Mouse (Mus musculus) adipocyte (in vitro differentiated cells): ENCODE data around the gene Pip4k2b.

Experiments used
- DNase-seq: peaks from one replicate; pipeline ENCODE4 v3.0.0-alpha.2; 2016; ENCODE audit warnings: low spot score

The Pip4k2b gene

DNA sequence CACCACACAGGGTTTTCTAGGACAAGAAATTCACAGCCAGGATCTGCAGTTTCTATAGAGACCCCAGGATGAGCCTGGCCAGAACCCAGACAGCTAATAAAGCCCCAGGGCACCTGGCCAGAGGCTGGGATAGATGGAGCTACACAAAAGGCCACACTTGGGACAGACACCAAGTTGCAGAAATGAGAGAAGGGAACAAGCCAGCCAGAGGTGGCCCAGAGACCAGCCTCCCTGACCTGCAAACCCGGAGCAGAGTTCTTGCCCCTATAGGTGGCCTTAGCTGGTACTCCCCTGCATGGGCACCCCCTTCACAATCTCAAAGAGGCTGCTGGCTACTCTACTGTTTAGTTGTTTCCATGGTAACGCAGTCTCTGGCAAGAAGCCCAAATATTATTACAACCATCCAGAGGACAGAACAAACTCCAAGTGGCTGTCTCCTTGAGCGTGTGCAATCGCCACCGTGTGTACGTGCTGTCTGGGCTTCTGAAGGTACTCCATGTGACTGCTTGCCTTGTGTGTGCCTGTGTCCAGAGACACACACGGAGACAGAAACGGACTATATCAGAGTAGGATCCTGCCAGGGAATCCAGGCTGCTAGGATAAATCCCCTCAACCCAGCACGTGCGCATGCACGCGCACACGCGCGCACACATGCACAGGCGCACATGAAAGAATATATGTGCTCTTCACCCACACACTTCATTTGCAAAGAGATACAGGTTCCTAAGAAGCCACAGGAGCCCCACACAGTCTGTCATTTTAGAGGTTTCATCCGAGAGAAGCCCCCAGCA is 49.4 kb downstream of the Pip4k2b start:
- peak; percentile 82 for DNase-seq

DNA sequence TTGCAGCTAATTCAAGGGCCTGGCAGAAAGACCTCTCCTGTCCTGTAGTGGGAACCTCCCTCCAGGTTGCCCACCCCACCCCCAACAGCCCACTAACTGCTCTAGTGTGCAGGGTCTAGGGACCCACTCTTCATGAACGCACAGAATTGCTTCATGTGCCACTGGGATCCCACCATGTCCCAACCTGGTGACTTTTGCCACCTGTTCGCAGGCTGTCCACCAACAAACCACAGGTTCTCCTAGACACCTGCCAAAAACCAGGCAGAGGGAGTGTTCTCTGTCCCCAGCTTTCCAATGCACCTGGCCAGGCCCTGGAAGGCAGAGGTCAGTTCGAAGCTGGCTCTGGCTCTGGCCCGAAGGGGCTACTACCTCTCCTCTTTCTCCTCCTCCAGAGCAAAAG is 50.1 kb downstream of the Pip4k2b start:
- DNase-seq: no peak

DNA sequence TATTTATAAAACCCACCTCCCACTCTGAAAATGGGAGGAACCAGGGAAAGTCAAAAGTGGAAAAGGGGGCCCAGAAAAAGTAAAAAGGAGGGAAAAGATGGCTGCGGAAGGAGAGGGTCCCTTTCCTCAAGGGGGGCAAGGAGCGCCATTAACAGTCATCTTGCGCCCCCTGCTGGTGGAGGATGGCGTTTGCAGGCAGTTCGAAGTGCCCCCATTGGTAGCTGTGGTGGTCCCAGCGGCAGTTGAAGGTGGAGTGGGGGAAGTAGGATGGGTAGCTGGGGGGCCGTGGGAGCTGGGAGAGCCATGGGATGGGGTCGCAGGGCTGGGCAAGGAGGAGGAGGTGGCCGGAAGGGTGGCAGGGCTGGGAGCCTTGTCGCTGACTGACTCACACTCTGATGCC is 54.6 kb downstream of the Pip4k2b start:
- DNase-seq: no peak

DNA sequence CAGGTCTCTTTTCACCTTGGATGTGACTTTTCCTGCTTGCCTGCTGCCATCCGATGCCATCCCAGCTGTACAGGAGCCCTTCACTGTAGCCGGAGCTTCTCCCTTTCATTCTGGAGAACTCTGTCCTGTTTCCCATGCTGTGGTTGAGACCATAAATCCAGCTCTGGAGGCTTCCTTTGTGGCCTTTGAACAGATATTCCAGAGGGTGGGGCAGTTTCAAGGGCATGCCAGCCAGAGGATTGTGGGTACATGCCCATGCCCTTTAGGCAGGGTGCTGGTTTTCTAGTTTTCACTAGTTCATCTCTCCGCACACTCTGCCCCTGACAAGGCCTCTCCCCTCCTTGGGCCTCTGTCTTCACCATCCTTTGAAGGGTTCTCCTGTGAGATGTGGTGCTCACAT is 57.4 kb downstream of the Pip4k2b start:
- DNase-seq: peak; percentile 34

DNA sequence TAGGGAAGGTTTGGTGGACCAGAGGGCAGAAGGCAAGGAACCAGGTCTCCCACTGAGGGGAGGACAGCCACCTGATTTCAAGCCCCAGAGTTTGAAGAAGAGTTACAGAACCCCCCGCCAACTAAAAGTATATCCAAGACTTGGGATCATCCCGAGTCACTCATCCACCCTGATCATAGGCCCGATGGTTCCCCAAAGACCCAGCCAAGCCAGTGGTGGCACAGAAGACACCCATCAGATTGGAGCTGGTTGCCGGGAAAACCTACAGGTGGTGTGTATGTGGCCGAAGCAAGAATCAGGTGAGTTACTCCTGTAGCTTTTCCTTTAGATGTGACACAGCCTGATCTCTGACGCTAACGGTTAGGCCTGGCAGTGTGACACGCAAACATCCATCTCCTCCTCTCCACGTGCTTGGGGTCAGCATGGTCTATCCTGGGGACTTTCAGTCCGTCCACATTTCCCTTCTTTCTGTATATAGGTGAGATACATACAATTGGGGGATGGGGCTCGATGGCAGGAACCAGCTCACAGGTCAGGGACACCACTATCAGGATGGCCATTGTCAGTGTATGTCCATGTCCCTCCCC is 58.1 kb downstream of the Pip4k2b start:
- no peak for DNase-seq

DNA sequence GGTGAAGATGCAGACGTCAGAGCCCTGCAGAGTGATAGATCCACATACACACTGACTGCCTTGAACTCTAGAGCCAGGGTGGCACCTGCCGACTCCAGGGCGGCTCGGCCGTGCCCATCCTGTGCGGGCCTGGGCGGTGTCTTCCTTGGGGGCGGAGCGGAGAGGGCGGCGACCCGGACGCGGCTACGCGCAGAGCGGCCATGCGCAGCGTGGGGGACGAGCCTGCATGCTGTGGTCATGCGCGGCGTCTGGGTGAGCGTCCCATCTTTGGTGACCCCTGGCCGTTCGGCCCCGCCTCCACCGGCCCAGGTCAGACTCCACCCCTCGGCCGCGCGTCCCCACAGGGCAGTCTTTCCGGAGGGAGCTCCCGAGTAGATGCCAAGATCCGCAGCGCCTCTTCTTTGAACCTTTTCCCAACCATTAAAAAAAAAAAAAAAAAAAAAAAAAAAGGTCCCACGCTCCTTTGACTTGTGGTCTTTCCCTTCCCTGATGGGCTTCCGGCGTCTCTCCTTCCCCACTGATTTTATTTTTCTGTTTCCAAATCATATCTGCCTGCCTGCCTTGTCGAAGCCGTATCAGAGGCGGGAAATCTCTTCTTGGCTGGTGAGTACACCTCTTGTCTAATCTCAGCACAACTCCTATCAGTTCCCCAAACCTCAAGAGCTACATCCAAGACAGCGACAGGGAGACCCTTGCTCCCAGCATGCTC is 58.7 kb downstream of the Pip4k2b start, which contains the start of gene Cisd3:
Gene Cisd3 (plus strand): TSS at position 214 of the 709 bp plus-strand sequence.
- peak; percentile 44 for DNase-seq

DNA sequence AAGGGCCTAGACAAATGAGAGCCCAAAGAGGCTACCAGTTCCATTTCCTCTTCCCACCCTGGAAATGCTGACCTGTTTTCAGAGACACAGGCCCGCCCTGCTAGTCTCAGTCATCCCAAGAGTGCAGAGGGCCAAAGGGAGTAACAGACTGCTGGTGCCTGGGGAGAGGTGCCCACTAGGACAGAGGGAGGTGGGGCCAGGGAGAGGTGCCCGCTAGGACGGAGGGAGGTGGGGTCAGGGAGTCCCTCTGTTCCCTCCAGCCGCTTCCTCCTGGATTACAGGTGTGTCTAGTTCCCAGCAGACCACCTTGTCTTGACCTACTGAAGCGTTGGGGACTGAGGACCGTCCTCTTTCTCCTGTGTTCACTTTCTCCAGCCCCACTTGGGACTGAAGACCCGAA is 59.7 kb downstream of the Pip4k2b start:
- no peak for DNase-seq

DNA sequence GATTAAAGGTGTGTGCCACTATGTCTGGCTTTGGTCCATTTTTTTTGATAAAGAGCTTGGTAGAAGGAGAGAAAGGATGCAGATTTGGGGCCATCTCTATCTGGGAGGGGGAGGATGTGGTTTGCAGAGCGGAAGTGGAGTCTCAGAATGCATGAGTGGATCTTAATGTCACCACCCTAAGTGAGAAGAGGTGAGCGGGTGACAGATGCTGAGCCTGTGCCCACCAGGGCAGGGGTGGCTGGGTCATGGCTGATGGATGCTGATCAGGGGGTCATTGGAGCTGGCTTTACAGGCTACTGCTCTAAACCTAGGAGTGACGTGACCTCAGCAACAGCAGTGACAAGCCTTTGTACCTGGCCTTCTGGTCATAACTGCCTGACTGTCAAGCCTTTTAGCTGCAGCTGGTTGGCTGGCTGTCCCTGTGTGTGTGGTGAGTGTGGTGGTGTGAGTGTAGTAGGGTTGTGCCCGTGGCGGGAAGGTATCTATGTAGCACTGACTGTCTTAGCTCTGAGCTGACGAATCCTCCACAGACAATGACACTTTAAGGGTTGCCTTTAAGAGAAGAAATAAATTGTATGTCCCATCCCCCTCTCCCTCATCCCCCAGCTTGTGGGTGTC is 60.3 kb downstream of the Pip4k2b start:
- no peak for DNase-seq

DNA sequence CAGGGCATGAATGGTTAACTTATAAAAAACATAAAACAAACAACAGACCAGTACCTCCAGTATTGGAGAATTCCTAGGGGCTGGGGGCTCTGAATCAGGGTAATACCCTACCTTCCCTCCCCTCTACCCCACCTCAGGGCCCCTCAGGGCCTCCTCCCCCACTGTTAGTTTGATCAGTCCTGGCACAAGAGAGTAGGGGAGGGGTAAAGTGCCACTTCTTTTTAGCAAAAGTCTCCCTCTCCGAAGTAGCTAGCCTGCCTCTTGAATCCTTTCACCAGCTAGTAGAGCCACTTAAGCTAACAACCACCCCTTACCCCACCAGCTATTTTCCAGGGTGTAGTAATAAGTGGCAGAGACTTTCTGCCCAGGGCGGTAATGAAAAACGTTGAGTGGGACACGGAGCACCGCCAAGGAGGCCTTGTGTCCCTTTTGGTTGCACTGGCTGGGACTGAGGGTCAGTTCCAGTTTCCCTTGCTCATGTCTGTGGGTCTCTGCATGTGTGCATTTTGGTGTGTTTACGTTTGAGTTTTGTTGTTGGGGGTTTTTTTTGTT is 61.9 kb downstream of the Pip4k2b start:
- no peak for DNase-seq

DNA sequence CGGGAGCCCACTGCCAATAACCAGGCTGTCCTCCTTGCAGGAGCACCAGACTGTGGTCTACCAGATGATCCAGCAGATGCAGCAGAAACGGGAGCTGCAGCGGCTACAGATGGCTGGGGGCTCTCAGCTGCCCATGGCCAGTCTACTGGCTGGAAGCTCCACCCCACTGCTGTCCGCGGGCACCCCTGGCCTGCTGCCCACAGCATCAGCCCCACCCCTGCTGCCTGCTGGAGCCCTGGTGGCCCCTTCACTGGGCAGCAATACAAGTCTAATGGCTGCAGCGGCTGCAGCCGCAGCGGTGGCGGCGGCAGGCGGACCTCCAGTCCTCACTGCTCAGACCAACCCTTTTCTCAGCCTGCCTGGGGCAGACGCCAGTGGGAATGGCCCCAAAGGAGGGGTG is 64.1 kb downstream of the Pip4k2b start:
- DNase-seq: no peak

DNA sequence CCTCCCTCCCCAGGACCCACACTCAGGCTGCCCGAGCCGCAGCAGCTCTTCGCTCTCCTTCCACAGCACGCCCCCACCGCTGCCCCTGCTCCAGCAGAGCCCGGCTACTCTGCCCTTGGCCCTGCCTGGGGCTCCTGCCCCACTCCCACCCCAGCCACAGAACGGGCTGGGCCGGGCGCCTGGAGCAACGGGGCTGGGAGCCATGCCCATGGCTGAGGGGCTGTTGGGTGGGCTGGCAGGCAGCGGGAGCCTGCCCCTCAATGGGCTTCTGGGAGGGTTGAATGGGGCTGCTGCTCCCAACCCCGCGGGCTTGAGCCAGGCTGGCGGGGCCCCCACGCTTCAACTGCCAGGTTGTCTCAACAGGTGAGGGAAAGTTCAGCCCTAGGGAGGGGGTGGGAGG is 66.2 kb downstream of the Pip4k2b start:
- no peak for DNase-seq

DNA sequence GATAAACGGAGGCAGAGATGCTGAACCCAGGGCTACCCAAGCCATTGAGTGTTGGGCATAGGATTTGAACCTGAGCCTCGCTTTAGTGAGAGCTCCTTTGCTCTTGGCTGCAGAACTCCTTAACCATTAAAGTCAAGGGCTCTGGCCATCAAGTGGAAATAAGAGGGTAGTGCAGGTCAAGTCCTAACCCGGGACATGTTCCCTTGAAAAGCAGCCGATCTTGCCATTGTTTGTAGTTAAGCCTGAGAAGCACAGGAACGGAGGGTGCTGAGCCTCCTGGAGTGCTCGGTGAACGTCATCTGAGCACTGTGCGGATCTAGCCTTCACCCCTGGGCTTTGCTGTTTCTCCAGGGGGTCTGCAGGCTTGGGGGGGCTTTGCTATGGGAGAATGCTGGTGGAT is 66.7 kb downstream of the Pip4k2b start:
- DNase-seq: no peak

DNA sequence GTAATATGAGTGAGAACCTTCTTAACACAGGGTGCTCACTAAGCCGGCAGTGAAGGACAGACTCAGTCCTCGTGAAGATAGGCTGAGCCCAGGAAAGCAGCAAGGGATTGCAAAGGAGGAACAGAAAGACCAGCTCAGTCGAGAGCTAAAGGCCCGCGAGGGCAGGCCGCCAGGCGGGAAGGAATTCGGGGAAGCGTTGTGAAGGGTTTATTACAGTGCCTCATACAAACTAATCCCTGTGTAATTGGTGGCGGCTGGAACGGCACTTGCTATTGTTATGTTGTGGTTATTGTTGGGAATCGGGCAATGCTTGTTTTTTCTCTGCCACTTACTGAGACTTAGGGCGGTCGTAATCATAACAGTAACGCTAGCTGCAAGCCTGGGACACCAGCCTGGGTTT is 67.1 kb downstream of the Pip4k2b start:
- DNase-seq: no peak

DNA sequence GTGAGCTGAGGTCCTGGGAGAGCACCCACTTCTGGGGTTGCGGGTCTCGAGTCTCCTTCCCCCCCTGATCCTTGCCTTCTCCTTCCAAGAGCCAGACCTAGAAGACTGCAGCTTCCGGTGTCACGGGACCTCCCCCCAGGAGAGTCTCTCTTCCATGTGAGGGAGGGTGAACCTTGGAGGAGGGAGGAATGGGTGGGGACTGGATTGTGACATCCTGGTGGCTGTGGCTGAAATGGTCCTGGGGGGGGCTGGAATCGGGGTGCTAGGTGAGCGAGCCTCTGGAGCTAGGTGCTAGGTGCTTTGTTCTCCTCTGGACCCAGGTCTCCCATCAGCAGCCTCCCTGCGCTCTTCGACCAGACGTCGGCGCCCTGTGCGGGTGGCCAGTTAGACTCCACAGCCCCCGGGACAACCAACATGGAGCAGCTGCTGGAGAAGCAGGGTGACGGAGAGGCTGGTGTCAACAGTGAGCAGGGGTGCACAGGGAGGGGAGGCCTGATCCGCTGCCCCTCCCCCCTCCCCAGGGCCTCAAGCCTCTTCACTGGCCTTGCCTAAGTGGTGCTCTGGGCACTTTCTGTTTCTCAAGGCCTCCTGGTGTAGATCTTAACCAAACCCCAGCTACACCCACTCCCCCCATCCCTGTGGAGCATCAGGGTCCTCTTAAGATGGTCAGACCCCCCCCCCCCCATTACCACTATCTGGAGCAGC is 68.3 kb downstream of the Pip4k2b start:
- DNase-seq: no peak

DNA sequence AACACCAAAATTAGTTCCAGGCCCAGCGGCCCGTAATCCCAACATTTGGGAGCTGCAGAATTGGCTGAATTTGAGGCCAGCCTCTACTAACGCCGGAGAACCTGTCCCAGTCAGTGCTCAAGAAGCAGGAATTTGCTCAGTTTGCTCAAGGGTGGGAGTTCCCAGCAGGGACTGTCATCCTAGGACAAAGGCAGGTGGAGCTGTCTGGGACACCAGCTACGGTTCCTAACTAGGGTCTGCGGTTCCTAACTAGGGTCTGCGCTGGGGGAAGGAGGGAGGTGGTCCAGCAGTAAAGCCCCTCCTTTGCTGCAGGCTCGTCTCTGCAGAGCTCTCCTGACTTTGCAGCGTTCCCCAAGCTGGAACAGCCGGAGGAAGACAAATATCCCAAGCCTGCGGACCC is 71.4 kb downstream of the Pip4k2b start:
- no peak for DNase-seq

DNA sequence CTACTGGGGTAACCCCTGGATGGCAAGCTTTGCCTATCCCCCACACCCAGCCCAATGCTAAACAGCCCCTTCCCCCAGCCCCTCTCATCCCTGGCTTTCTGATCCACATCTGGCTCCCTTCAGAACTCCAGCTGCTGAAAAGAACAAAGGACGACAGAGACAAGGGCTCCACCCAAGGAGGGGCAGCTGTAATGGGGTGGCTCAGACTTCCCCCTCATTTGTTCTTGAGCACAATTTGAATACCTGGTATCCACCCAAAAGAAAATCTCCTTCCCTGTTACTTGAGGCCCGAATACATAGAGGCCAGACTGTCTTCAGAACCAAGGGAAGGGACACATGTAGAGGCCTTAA is 73.4 kb downstream of the Pip4k2b start:
- no peak for DNase-seq

DNA sequence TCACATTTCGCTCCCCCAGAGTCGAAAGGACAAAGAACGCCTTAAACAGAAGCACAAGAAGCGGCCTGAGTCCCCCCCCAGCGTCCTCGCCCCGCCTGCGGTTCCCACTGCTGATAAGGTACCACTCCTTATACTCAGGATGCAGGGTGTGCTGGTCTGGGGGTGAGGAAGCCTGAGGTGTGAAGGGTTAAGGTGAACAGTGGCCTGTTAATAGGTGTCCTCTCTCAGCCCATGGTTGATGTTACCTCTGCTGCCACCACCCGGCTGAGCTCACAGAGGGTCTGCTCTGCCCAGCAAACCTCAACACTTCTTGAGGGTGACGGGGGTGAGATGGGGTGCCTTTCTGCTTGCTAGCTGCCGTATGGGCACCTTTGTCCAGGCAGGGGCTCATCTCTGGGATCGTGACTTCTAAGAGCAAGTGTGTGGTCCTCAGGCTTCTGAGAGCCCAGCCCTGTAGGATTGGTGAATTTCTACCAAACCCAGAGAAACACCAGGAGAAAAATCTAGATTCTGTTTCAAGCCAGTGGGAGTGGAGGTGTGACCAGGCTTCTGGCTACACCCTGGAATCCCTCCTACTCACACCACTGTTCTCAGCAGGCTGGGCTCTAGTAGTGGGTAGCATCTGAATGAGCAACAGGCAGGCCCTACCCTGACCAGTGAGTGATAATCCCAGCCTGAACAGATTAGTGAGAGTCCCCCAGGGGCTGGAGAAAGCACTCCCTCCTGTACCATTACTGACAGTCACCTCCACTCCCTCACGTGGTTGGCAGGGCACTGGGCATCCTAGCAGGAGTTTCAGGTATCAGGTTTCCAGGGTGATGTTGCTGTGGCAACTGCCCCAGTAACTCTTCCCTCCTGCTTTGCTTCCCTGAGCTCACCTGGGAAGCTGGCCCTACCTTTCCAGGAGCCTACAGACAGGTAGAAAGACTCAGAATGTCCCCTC is 74.0 kb downstream of the Pip4k2b start:
- DNase-seq: no peak

DNA sequence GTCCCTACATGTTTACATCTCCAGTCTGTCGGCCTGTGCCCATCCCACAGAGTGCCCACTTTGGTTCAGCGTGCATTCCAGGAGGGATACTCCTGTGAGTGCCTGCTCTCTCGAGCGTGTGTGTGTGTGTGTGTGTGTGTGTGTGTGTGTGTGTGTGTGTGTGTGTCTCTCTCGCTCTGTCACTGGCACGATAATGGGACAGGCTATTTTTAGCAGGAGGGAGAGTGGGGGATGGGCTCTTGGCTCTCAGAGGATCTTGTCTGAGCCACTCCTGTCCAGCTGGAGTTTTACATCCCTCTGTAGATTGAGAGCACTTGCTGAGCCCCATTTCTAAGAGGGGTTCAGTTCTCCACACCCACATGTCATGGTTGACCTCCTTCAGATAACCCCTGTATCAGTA is 74.7 kb downstream of the Pip4k2b start:
- DNase-seq: peak; percentile 73

DNA sequence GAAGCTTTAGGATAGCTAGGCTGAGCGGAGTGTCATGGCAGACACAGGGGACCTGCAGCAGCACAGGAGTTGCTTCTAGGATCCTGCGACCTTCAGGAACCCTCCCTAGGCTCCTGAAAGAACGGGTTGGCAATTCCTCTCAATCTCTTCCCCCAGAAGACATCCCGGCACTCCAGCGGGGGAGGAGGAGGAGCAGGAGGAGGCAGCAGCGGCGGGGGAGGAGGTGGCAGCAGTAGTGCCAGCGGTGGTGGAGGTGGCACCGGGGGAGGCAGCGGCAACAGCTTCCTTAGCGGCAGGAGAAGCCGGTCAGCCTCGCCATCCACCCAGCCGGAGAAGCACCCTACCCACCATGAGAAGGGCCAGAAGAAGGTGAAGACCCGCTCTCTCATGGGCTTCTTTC is 75.2 kb downstream of the Pip4k2b start:
- DNase-seq: no peak

DNA sequence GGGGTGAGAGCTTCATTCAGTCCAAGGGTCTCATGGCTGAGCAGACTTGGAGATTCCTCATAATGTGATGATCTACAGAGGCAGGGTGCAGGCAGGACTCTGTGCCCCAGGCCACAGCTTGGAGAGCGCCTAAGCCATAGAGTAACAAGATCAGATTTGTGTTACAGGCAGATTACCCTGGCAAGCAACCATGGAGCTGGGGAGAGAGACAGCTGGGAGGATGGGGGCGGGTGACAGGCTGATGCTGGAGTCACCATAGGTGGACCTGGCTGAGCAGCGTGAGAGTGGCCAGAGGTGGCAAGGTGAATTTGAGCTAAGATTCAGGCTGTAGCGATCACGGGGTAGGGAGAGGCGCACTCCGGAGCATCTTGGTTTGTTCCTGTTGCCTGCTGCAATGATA is 76.3 kb downstream of the Pip4k2b start:
- DNase-seq: no peak

DNA sequence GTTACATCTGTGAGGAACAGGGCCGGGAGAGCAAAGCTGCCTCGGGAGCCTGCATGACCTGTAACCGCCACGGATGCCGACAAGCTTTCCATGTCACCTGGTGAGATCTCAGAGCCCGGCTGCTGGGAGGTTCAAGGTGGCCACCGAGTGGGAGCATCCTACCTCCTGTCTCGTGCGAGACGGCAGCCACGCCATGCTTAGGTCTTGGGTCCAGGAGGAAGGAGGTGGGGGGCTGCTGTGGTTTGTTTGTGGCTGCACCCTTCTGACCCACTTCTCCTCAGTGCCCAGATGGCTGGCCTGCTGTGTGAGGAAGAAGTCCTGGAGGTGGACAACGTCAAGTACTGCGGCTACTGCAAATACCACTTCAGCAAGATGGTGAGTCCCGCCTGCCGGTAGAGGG is 77.7 kb downstream of the Pip4k2b start:
- DNase-seq: no peak
